Mouse (Mus musculus): Measurements from ENCODE around the gene Hemk1.

DNA sequence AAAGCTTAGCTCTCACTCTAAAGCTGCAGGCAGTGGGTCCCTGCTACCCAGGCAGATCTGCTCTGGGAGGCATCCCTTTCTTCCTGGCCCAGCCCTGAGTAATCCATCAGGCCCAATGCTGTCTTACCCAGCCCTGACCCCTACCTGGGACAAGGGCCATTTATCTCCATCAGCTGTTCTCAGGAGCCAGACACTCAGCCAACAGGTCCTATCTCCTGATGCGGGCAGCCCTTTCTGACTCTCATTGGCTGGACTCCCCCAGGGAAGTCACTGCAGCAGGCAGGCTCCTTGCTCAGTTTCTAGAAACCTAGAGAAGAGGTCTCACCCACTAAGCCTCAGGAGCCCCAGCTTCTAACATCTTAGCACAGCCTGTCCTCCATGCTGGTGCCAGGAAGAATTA, 30.2 kb upstream of the Hemk1 start:
- no peak for TF ChIP-seq MAFK (IDR thresholded peaks at IDR 0.05; ENCODE audit: insufficient read depth, low read depth, low read length)
- TF ChIP-seq CHD2 (IDR thresholded peaks at IDR 0.05; ENCODE audit: low read depth, low read length): no peak
- no peak for TF ChIP-seq HCFC1 (IDR thresholded peaks at IDR 0.05; ENCODE audit: borderline replicate concordance, insufficient read depth, low read length)
- no peak for TF ChIP-seq ZC3H11A (IDR thresholded peaks at IDR 0.05; ENCODE audit: borderline replicate concordance, low read depth, low read length)

All from ES-E14 (cell line).